Mouse (Mus musculus): ENCODE data around the gene Tnnt1.

Tnnt1 gene

DNA sequence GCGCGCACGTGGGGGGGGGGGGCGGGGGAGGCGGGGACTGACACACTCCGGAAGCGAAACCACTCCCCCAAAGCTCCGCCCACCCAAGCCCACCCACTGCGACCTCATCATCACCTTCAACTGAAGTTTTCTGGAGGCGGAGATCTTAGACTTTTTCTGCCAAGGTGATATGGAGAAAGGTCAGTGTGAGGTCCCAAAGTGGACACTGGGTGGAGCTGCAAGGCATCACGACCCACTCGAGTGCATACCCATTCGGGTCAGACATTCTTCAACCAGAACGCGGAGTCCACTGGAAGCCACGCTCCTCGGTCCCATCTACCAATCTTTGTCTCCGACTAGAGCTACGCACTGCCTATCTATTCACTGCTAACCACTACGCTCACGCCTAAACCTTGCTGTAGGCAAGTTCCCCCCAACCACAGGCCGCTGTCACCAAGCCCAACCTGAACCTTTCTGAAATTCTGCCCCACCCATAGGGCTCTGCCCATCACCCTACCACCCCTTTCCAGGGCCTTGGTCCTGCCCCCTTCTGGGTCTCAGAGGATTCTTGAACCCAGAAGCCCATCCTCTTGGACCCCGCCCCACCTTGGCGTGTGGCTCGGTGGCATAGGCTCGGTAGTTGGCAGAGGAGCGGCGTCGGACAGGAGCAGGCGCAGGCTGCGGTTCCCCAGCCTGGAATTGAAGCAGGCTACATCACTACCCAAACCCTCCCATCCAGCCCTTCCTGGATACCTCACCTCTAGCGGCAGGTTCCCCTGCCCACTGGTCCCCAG is 5.2 kb upstream of the Tnnt1 start:
- no peak for DNase-seq (ENCODE audit: low spot score in 2 of 2)

DNA sequence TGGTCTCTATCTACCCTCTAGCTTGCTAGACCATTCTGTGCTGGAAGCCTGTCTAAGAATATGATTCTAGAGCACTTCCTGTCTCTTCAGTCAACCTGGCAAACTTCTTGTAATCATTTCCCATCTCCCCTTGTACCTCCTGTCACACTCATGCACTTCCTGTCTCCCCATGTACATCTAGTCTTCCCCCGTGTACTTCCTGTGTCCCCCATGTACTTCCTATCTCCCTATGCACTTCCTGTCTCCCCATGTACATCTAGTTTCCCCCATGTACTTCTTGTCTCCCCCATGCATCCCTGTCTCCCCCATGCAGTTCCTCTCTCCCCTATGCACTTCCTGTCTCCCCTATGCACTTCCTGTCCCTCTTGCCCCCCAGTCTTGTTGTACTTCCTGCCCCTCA is 2.3 kb upstream of the Tnnt1 start:
- no peak for DNase-seq (ENCODE audit: low spot score in 2 of 2)

DNA sequence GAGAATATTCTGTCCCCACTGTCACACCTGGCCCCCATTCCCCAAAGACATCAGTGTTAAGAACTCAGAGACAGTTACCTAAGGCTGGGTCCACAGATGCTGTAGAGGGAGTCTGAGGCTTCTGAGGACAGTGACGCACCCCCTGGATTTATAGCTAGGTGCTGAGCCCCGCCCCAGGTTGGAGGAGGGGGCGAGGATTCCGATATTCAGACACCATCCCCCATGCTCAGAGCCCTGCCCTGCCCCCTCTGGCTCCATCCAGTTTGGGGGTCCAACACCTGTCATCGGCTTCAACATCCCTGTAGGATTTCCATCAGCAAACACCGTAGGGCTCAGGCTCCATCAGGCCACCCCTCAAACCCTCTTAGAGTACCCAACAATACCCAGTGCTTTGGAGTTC is 329 bp downstream of the Tnnt1 start:
- no peak for DNase-seq (ENCODE audit: low spot score in 2 of 2)

DNA sequence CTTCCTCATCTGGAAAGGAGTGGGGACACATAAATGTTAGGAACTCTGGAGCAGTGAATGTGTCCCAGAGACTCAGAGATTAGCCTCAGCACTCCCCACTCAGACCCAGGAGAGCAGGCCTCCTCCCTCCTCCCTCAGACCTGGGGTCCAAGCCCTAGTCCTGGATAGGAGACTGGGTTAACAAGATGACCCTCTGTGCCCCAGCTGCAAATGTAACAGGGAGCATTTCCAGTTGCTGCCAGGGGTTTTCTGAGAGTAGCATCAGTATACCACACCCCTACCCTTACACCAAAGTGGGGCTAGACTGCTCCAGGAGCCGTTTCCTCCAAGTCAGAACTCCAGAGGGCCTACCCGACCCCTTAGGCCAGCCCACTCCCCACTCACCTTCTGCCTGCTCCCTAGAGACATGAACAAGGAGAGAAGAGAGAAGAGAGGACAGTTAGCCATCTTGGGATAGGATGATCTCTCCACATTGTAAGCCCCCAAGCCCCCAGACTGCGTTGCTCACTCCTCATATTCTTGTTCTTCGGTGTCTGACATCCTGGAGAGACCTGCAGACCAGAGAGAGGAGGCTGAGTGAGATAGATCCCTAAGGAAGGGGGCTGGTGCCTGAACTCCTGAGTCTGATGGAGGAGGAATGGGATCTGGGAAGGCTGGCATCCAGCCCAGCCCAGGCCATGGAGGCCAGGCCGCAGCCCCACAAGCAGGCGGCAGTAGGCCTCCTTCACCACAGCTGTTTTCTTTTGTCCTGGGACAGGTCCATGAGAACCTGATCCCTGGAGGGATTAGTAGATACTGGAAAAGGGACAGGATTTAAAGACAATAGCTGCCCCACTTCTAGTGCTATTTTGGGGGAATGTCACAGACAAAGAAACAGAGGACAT is 2.1 kb downstream of the Tnnt1 start:
- no peak for DNase-seq (ENCODE audit: low spot score in 2 of 2)

DNA sequence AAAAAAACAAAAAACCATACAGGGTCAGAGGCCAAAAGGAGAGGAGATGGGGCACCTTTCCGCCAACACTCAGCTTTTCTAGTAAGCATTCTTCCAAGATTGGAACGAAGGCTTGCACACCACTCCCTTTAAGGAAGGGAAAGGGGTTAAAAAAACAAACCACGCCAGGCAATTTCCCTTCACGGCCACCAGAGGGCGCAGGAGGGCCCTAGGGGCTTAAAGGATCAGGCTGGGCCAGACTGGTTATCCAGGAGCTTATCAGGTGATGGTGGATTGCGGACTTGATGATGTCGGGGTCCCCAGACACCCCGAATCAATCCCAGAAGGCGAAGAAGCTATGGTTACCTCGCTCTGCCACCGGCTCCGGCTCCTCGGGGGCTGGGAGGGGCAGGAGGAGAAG is 2.9 kb downstream of the Tnnt1 start:
- DNase-seq (ENCODE audit: low spot score in 2 of 2), result peak in 1 of 2 experiments; percentile 23

DNA sequence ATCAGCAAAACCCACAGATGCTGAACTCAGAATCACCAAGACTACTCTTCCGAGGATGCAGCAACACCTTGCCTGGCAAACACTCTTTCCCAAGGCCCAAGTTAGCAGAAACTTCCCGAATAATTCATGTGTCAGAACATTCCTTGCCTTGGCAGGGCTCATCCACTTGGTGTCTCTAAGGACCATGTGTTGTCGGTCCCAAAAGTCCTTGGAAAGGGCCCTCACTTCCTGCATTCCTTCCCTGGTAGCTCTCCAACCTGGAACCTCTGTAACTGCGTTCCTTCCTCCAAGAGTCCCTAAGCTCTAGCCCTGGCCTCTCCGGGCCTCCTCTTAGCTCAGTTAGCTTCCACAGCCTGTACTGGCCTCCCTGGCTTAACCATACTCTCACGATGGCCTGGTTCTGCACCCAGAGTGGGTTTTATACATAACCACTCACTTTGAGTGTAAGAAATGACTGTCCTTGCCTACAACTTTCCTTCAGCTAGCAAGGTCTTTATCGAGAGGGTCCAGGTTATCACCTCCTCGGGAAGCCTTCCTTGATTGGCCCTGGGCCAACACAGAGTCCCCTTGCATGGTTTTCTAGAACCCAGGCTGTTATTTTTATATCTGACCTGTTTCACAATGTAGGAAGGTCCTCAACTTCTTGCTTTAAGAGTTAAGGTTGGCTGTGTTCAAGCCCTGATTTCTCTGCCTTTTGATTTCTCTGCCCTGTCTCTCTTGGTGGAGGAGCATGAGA is 4.5 kb downstream of the Tnnt1 start:
- no peak for DNase-seq (ENCODE audit: low spot score in 2 of 2)

DNA sequence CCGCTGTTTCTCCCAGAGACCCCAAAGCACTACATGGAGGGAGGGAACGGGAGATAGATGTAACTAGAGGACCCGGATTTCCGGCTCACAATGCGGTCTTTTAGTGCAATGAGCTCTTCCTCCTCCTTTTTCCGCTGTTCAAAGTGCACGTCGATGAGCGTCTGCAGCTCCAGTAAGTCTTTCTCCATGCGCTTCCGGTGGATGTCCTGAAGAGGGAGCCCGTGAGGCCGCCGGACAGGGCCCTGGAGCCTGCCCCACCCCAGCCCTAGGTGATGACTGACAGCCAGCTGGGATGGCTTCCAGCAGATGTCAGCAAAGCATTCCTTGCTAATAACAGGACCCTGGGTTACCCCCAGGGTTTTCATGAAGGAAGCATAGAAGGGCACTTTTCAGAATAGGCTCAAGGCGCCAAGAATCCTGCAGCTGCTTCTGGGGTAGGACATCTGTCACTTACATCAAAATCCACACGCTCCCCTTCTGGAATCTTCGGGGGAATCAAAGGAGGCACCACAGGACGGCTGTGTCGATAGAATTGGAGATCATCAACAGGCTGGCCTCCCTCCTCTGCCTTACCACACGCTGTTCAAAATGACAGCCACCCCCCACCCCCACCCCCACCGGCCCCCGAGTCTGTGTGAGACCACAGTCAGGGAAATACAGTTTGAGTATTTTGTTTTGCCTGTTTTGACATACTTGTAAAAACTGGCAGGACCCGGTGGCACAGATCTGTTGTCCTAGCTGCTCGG is 6.1 kb downstream of the Tnnt1 start:
- peak in 1 of 2 experiments; percentile 43 for DNase-seq (ENCODE audit: low spot score in 2 of 2)

DNA sequence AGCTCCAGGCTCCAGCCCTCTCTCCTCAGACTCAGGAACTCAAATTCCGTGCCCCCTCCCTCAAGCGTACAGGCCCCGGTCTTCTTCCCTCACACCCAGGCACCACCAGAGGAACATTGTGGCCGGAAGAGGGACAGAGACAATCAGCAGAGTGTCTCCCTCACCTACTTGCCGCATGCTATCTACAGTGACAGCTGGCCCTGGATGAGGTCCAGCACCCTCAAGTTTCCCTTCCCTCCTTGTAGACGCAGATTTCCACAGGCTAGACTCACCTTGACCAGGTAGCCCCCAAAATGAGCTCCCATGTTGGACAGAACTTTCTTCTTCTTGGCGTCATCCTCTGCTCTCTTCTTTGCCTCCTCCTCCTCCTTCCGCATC is 7.5 kb downstream of the Tnnt1 start:
- no peak for DNase-seq (ENCODE audit: low spot score in 2 of 2)

DNA sequence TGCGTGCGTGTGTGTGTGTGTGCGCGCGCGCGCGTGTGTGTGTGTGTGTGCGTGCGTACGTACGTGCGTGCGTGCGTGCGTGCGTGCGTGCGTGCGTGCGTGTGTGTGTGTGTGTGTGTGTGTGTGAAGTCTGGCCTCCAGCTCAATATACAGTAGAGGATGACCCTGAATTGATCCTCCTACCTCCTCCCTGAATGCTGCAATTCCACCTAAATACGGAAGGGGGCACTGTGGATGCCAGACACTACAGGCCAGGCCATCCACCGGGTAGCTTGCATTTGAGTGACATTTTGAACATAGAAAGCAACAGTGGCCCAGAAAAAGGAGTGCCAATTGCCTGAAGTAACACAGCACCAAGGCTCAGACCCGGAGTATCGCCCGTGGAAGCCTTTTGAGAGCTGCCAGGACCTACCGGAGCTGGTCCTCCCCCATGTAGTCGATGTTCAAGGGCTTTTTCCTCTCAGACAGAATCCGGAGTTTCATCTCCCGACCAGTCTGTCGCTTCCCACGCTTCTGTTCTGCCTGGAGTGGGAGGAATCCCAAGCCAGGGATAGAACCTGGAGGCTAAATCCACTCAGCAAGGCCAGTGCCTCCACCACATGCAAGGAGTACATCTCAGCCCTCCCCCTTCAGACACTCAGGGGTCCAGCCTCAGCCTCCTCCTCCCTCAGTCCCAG is 8.0 kb downstream of the Tnnt1 start:
- peak; percentile 34 to 45 for DNase-seq (ENCODE audit: low spot score in 2 of 2)

DNA sequence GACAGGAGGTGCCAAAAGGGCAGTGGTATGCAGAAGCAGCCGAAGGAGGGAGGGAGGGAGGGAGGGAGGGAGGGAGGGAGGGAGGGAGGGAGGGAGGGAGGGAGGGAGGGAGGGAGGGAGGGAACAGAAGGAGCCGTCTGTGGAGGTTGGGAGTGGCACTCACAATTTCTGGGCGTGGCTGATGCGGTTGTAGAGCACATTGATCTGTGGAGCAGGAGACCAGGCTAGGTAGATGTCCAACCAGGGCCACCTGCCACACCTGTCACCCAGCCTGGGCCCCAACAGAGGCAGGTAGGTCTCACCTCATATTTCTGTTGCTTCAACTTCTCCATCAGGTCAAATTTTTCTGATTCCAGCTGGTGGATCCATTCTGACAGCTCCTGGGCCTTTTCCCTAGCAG is 9.0 kb downstream of the Tnnt1 start:
- DNase-seq (ENCODE audit: low spot score in 2 of 2), result no peak

DNA sequence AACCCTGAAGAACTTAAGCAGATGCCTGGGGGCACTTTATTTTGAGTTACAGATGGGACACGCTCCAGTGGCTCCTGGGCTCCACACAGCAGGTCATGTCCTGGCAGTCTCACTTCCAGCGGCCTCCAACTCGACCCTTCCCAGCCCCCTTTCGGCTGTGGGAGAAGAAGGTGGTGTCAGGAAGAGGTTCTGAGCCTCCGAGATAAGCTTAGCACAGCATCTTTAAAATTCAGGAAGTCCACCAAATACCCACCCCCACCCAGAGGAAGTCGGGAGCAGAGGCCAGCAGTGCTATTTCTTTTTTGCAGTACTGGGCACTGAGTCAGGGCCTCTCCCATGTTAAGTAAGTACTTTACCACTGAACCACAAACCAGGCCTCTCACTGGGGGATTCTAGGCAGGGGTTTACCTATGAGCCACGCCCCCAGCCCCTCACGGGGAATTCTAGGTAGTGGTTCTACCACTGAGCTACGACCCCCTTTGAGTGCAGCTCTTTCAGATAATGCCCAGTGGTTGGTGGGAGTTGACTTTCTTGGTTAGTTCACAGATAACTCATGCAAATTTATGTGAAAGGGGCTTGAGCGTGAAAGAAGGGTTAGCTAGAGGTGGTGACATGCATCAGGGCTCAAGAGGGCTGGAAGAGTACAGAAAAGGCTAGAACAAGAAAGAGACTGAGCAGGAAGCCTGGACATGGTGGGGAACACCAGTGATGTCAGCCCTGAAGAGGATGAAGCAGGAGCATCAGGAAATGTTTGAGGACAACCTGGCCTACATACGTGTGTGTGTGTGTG is 11.3 kb downstream of the Tnnt1 start:
- DNase-seq (ENCODE audit: low spot score in 2 of 2), result no peak

DNA sequence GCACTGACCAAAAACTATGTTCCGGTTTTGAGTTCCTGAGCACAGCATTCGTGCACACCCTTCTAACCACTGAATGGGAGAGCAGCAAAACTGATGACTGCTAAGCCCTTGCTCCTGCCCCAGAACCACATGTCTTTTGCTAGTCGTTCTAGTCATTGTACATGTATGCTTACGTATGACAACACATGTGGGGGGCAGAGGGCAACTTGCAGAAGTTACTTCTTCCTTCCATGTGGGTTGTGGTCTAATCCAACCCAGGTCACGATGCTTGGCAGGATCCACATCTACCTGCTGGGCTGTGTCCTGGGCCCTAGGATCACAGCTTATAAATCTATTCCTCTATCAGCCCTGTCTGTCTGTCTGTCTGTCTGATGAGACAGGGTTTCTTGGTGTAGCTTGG is 12.3 kb downstream of the Tnnt1 start:
- no peak for DNase-seq (ENCODE audit: low spot score in 2 of 2)

DNA sequence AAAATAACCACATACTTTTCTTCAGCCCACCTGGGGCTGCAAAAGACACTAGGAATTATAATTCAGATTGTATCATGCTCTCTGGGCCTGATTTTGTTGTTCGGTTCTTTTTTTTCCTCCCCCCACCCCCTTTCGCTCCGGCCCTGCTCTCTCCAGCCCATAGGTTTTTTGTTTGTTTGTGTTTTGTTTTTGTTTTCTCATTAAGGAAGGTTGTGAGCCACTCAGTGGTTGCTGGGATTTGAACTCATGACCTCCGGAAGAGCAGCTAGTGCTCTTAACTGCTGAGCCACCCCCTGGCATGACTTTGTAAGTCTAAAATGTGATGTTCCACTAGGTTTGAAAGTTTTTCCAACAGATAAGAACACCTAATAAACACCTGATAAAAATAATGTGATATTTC is 13.1 kb downstream of the Tnnt1 start:
- DNase-seq (ENCODE audit: low spot score in 2 of 2), result no peak

DNA sequence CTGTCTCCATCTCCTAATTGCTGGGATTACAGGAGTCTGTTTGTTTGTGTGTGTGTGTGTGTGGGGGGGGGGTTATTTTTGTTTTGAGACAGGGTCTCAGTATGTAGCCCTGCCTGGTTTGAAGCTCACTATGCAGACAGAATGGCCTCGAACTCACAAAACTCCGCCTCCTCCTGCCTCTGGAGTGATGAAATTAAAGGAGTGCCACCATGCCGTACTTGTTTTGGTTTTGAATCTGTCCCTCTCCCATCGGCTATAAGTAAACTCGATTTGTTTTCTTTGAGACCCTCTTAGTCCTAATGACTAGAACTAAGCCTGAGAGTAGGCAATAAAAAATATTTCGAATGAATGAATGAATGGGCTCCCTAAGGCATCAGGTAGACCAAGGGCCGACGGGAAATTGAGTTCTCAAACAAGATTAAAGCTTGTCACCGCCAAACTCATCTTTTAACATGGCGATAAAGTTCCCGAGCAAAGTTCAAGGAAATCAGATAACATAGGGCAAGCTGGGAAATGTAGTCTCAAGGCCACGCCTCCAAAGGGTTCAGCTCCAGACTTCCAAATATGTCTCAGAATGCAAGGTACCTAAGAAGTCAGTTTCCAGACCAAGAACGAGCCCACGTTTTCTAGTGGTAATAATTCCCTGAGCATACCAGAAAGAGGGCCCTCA is 13.6 kb downstream of the Tnnt1 start:
- peak; percentile 69 to 72 for DNase-seq (ENCODE audit: low spot score in 2 of 2)

DNA sequence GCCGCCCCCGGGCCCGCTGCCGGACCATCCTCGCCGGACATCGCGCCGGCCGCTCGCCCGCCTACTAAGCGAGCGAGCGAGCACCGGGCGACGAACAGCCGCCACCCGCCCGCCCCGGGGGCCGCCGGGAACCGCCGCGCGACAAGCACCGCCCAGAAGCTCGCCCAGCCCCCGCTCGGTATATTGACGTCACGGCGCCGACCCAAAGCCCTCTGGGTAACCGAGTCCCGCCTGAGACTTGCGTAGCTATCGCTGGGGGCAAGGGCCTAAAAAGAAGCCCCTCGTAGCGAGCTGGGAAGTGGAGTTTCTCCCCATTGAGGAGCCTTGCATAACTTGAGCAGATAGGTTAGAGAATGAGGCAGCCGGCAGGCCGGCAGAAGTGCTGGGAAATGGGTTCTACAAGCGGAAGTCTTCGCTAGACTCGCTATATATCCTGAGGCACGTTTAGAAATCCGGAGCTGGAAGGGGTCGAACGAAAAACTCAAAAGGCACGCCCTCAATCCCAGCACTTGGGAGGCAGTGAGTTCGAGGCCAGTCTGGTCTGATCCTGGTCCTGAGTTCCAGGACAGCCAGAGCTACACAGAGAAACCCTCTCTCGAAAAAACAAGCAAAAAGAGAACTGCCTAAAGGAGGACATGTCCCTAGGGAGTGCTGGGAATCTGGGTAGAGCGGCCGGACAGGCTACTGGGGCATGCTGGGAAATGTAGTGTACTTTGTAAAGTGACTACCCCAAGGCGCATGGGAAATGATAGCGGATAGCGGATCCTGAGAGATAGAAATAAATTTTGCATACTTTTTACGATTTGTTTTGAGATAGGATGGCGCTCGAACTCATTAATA is 14.4 kb downstream of the Tnnt1 start, which contains the start of gene Ppp1r12c:
TSS of gene Ppp1r12c (minus strand) at position 123 of the 840 bp plus-strand sequence.
- DNase-seq (ENCODE audit: low spot score in 2 of 2), result peak; percentile 96 to 97

DNA sequence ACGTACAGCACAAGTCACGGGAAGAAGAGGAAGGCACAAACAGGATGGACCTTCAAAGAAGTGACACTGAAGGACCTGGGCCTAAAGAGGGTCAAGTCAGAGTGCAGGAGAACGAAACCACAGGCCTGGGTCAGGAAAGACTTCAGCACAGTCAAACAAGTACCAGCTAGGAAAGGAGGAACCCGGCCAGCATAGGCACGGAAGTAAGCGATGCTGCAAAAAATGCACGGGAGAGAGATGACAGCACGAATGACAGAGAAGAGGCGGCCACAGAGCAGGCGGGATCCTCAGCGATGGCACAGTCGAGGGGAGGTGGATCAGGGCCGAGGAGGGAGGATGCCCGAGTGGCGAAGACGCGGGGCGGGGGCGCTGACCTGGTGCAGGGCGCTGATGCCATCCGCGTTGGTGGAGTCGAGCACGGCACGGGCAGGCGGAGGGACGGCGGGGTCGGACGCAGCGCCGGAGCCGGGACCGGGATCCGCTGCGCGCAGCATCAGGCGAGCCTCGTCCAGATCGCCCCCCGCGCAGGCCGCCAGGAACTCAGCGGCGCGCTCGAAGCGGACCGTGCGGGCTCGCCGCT is 15.2 kb downstream of the Tnnt1 start:
- peak; percentile 45 to 47 for DNase-seq (ENCODE audit: low spot score in 2 of 2)

DNA sequence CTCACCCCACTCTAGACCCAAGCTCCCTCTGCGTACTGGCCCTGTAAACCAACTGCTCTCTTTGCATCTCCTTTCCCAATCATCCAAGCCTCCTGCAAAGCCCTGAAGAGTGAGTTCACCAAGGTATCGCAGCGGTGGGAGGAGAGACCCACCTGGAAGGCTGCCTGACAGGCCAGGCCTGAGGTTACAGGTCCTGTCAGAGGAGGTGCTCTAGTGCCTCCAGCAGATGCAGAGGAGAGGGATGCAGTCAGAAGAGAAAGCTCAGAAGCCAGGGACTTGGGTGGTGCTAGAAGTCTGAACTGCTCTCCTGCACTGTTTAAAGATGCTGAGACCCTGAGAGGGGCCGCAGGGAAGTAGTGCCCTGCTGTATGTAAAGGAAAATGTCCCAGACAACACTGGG is 17.1 kb downstream of the Tnnt1 start:
- DNase-seq (ENCODE audit: low spot score in 2 of 2), result no peak

DNA sequence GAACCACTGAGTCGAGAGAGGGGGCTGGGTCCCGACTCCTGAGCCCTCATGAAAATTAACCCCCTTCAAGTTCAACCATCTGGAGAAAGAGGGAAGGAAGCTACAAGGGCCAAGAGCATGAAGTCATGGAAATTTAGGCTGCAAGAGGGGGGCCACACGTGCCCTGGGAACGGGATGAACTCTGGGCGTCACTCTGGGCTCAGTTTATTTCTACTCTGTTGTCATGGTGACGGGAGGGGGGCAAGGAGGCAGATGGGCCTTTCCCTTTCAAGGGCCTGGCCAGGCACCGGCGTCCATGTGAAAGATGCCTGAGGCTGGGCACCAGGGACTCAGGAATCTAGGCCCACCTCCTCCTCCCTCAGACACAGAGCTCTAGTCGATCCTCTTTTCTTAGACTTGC is 17.9 kb downstream of the Tnnt1 start:
- no peak for DNase-seq (ENCODE audit: low spot score in 2 of 2)

Measured in right cerebral cortex, adult 2 months (tissue).